Mouse (Mus musculus): ENCODE measurements around the gene Tspan11.

Tspan11 gene

GRCm38 (mm10) chr6:127991509-127992176 is 104.3 kb downstream of the Tspan11 start:
- peak; percentile 19 for DNase-seq (ENCODE audit: low read depth)

- no peak for DNase-seq (ENCODE audit: low read depth)
Observed at GRCm38 (mm10) chr6:127992993-127993392, 105.6 kb downstream of the Tspan11 start.

- no peak for DNase-seq (ENCODE audit: low read depth)
Observed at GRCm38 (mm10) chr6:127996928-127997327, 109.5 kb downstream of the Tspan11 start.

DNA sequence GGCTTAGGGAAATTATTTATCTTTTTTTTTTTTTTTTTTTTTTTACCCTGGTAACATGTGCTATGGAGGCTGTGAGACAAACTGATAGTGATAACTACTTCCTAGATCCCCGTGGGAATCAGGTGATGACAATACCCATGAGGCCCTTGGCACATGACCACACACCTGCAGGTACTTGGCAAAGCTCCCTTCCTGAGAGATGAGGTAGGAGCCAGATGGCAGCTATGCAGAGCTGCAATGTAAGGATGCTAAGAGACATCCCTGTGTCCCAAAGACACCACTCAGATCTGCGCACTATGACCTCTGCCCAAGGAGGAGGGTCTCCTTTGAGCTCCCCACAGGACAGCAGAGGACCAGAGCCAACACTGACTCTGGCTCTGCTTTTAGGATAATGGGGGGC is 111.7 kb downstream of the Tspan11 start:
- DNase-seq (ENCODE audit: low read depth), result no peak

DNA sequence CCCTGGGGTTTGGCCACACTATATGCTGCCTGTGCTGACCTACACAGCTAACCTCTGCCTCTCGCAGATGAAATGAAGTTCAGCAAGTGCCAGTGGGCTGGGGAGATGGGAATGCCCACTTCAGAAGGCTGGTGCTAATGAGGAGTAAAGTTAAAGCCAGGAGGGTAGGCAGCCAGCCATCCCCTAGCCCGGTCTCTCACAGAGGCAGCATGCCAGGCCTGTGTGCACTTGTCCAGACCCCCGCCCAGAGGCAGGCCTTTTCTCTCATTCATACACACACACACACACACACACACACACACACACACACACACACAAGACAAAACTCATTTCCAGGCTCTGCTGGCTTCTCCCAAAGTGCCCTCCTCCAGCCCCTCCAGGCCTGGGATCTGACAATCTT is 113.4 kb downstream of the Tspan11 start:
- no peak for DNase-seq (ENCODE audit: low read depth)

DNA sequence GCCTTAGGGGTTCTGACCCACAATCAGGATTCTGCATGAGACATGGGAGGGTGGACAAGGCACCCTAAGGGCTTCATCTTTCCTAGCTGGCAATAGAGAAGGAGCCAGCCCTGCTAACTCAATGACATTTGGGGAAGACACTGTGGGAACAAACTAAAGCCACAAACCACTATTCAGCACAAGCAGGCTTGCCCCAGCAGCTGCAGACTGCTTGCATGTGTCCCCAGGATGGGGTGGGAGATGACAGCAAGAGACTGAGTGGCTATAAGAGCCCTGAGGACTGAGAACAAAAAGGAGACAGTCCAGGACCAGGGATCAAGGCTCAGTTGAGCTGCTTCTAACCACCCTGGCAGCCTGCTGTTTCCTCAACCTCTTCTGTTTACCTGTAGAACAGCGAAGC is 114.2 kb downstream of the Tspan11 start:
- no peak for DNase-seq (ENCODE audit: low read depth)

- DNase-seq (ENCODE audit: low read depth), result no peak
Observed at GRCm38 (mm10) chr6:128002104-128002503, 114.7 kb downstream of the Tspan11 start.

DNA sequence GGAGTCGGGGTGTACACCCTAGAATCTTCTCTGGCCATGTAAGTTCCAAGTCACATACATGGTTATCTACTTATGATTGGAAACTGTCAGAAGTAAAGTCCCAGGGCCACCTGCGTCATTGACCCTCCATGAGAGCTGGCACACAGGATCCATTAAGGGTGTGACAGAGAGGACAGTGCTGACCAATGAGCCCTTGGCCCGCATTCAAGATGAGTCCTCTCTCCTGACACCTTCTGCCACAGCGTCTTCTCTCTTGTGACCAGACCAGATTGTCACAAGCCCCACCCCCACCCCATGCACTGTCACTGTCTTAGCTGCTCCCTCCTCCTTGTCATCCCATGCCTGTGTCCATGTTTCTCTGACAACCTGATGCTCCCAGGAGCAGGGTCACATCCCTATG is 115.3 kb downstream of the Tspan11 start:
- DNase-seq (ENCODE audit: low read depth), result no peak

DNA sequence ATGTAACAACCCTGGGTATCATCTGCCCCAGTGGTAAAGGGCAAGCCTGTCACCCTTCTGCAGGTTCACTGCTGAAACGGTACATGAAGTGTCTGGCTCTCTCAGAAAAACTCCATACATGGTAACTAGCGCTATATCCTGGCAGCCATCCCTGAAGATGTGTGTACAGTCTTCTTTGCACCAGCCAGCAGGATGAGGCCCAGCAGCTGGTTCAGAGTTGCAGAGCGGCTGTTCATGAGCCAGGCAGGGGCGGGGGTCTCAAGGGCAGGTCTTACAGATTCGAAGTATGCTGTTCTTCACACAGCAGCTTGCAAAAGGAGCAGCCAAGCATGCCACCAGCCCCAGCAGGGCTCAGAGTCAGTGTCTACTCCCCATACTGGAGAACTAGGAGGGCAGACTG is 116.2 kb downstream of the Tspan11 start:
- no peak for DNase-seq (ENCODE audit: low read depth)
